Mouse (Mus musculus): ENCODE results near the gene Coq9.

- no peak for TF ChIP-seq ZC3H11A (IDR thresholded peaks at IDR 0.05; ENCODE audit: borderline replicate concordance, low read depth, low read length)
- no peak for TF ChIP-seq MAFK (IDR thresholded peaks at IDR 0.05; ENCODE audit: insufficient read depth, low read depth, low read length)
- TF ChIP-seq CHD2 (IDR thresholded peaks at IDR 0.05; ENCODE audit: low read depth, low read length) = no peak
- TF ChIP-seq ZNF384 (IDR thresholded peaks at IDR 0.05; ENCODE audit: low read depth, low read length) = no peak
- TF ChIP-seq HCFC1 (IDR thresholded peaks at IDR 0.05; ENCODE audit: borderline replicate concordance, insufficient read depth, low read length) = no peak
Observed at GRCm38 (mm10) chr8:94876820-94877219, 38.7 kb downstream of the Coq9 start.

Data from ES-E14 (cell line).